Mouse (Mus musculus) liver, postnatal 0 days (tissue): Measurements from ENCODE around the gene Dnttip2.

ENCODE experiments used
- CTCF ChIP-seq: sonication (generic); IDR thresholded peaks from 2 replicates; pipeline ENCODE4 v1.5.1; 2016; ENCODE audit warnings: antibody characterized with exemption, low read depth
- EP300 ChIP-seq: IDR thresholded peaks from 2 replicates; pipeline ENCODE4 v1.6.1; 2016; ENCODE audit warnings: antibody characterized with exemption, low read depth, mild to moderate bottlenecking

DNA sequence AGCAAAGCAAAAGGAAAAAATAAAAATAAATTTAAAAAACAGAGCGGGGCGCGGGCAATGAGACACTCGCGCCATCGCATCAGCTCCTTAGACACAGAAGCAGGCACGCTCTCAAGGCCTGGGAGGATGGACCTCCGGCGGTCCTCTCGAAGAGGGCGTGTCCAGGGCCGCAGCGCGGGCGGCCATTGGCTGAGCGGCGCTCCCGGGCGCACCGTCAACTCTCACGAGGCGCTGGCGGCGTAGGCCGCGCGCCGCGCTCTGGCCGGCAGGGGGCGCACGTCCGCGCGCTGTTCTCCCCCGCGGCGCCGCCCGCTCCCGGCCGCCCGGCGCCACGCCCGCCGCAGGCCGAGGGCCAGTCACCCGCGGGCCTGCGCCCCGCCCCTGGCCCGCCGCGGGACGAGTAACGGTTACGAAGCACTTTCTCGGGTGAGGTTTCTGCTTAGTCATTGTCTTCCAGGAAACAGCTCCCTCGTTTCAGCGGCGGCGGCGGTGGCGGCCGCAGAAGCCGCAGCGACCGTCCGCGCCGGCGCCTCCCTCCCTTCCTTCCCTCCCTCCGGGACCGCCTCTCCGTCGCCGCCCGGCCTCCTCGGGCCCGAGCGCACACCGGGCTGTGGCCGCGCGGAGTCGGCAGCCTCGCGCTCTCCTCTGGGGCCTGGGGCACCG, 28.8 kb upstream of the Dnttip2 start, which contains the start of gene Gclm:
- peak; percentile 46 for TF ChIP-seq CTCF
- peak; percentile 54; the same call in 1 of the 2 replicates for TF ChIP-seq EP300
